Mouse (Mus musculus) lung, postnatal 0 days (tissue): ENCODE results near the gene Fscn3. TPM values are rescaled to one million over a fixed set of nuclear protein-coding genes. Genes with fewer than 3 reads are reported as not detected.

Source experiments
- ATAC-seq: fragments of 200-750 bp; cut with Nextera tagmentation; 2 replicates; pipeline ENCODE4 v1.8.0; 2017; ENCODE audit warnings: moderate library complexity
- DNase-seq: peaks from one replicate; pipeline ENCODE4 v3.0.0-alpha.2; 2016; ENCODE audit warnings: low spot score
- H3K27ac ChIP-seq: fragments of 300-500 bp; sonication (generic); 2 replicates; pipeline ENCODE4 v1.5.1; 2014; ENCODE audit warnings: antibody characterized with exemption, mild to moderate bottlenecking, low read length, mixed read lengths
- H3K27me3 ChIP-seq: fragments of 300-500 bp; sonication (generic); replicated peaks from 2 replicates; pipeline ENCODE4 v1.6.1; 2014; ENCODE audit warnings: low read length, mixed read lengths; ENCODE audit not compliant: insufficient read depth
- H3K36me3 ChIP-seq: fragments of 300-500 bp; sonication (generic); 2 replicates; pipeline ENCODE4 v1.6.1; 2014; ENCODE audit warnings: low read length, mixed read lengths; ENCODE audit not compliant: insufficient read depth
- H3K4me1 ChIP-seq: fragments of 300-500 bp; sonication (generic); 2 replicates; pipeline ENCODE4 v1.6.1; 2014; ENCODE audit warnings: antibody characterized with exemption, low read depth, low read length, mixed read lengths; ENCODE audit not compliant: insufficient read depth
- H3K4me2 ChIP-seq: fragments of 300-500 bp; sonication (generic); replicated peaks from 2 replicates; pipeline ENCODE4 v1.6.1; 2014; ENCODE audit warnings: low read depth, mild to moderate bottlenecking, low read length, moderate library complexity, mixed read lengths
- H3K4me3 ChIP-seq: fragments of 300-500 bp; sonication (generic); 2 replicates; pipeline ENCODE4 v1.5.1; 2014; ENCODE audit warnings: low read depth, low read length
- H3K9ac ChIP-seq: fragments of 300-500 bp; sonication (generic); replicated peaks from 2 replicates; pipeline ENCODE4 v1.6.1; 2014; ENCODE audit warnings: low read depth, mild to moderate bottlenecking
- H3K9me3 ChIP-seq: fragments of 300-500 bp; sonication (generic); 2 replicates; pipeline ENCODE4 v1.6.1; 2016; ENCODE audit warnings: low read length, mixed read lengths
- CTCF ChIP-seq: IDR thresholded peaks from 2 replicates; pipeline ENCODE4 v1.5.1; 2016; ENCODE audit warnings: antibody characterized with exemption, mild to moderate bottlenecking
- EP300 ChIP-seq: IDR thresholded peaks from 2 replicates; pipeline ENCODE4 v1.6.1; 2016; ENCODE audit warnings: antibody characterized with exemption, mild to moderate bottlenecking, control low read depth
- WGBS: fragments of 180-500 bp; shearing (Covaris S2); extraction: QIAGEN DNeasy Blood & Tissue Kit; methylation state at CpG from one replicate; pipeline ENCODE4 v1.1.7; 2014; 5-methylcytosine and 5-hydroxymethylcytosine counted together
- polyA plus RNA-seq: library from polyadenylated mRNA; unstranded; fragments of >200 nt; fragmentation: Nextera tagmentation; extraction: Ambion mirVana; gene quantifications from 2 replicates; pipeline ENCODE4 v1.2.1, GENCODE M21; 2015

The Fscn3 gene
- polyA plus RNA-seq, 1 experiment from 2014 or later, result not detected

DNA sequence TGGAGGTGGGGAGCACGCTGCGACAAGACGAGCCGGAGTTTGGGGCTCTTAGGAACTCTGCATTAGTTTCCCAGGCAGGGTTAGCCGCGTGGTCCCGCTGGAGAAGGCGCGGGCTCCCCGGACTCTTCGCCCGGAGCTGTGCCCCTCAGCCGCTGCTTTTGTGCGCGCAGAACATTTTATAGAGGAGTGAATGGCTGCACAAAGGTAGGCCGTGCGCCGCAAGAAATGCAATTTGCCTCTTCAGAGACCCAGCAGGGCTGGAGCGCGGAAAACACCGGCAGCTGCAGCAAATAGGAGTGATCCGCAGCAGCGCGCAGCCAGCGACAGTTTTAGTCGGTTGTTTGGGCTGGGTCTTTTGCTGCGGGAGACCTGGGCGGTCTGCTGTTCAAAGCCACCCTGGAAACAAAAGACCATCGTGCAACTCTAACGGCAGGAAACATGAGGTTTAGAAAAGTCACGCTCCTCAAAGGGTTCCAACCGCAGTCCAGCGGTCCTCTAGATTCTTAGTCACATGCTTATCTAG is 29.8 kb upstream of the Fscn3 start, which contains the start of gene Zfp800:
TSS of gene Zfp800 (minus strand) at position 325 of the 523 bp plus-strand sequence.
- DNase-seq, result no peak
- H3K9ac ChIP-seq, result no peak within 1 kb of the TSS
- ATAC-seq, result no peak
- peak within 1 kb of the TSS; percentile 35 for H3K4me3 ChIP-seq
- H3K4me2 ChIP-seq, result peak within 1 kb of the TSS; percentile 59
- 0 out of 2 replicates have a peak, but pooled peaks cover 3% of the 10 kb centered on the region for H3K4me1 ChIP-seq
- WGBS, result 1% methylated on average over 33 of the region's 33 CpGs
- TF ChIP-seq CTCF (no peak), EP300 (no peak)
- H3K9me3 ChIP-seq, result no peaks in the 10 kb centered on the region
- peaks cover 14% of the 10 kb centered on the region; the same call in 1 of the 2 replicates for H3K27me3 ChIP-seq
- no peaks in the 10 kb centered on the region for H3K36me3 ChIP-seq
- H3K27ac ChIP-seq, result no peak within 1 kb of the TSS

GRCm38 (mm10) chr6:28398726-28399125 is 28.9 kb upstream of the Fscn3 start:
- no peak overlapping the region for H3K9ac ChIP-seq
- 79% methylated on average over 3 of the region's 3 CpGs for WGBS
- no peak overlapping the region for H3K4me2 ChIP-seq
- H3K27me3 ChIP-seq, result peaks cover 14% of the 10 kb centered on the region; the same call in 1 of the 2 replicates
- TF ChIP-seq CTCF (no peak), EP300 (no peak)
- 0 out of 2 replicates have a peak, but pooled peaks cover 3% of the 10 kb centered on the region for H3K4me1 ChIP-seq
- no peak overlapping the region for H3K27ac ChIP-seq
- H3K4me3 ChIP-seq, result no peak overlapping the region
- no peaks in the 10 kb centered on the region for H3K36me3 ChIP-seq
- DNase-seq (no peak), ATAC-seq (no peak)
- H3K9me3 ChIP-seq, result no peaks in the 10 kb centered on the region

DNA sequence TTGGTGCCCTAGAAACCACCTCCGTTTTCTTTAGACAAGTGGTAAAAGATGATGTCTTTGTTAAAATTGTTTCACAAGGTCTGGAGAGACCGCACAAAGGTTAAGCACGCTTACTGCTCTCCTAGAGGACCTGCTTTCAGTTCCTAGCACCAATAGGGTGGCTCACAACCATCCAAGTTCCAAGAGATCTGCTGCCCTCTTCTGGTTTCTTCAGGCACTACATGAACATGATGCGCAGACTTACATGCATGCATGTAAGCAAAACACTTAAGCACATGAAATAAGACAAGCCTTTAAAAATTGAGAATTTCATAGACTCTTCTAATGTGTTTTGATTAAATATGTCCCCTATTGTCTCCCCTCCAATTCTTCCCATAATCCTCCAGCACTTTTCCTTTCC is 27.8 kb upstream of the Fscn3 start:
- no peak overlapping the region for H3K4me2 ChIP-seq
- H3K4me1 ChIP-seq, result 0 out of 2 replicates have a peak, but pooled peaks cover 3% of the 10 kb centered on the region
- TF ChIP-seq CTCF (peak; percentile 21), EP300 (no peak)
- H3K9ac ChIP-seq, result no peak overlapping the region
- H3K4me3 ChIP-seq, result no peak overlapping the region
- 92% methylated on average over 4 of the region's 4 CpGs for WGBS
- H3K27me3 ChIP-seq, result peaks cover 14% of the 10 kb centered on the region; the same call in 1 of the 2 replicates
- DNase-seq (no peak), ATAC-seq (no peak)
- H3K27ac ChIP-seq, result no peak overlapping the region
- no peaks in the 10 kb centered on the region for H3K36me3 ChIP-seq
- H3K9me3 ChIP-seq, result no peaks in the 10 kb centered on the region

GRCm38 (mm10) chr6:28410053-28410452 is 17.5 kb upstream of the Fscn3 start:
- Histone ChIP-seq H3K27me3 (no peaks in the 10 kb centered on the region), H3K4me1 (no peaks in the 10 kb centered on the region), H3K4me2 (no peak overlapping the region), H3K9me3 (no peaks in the 10 kb centered on the region), H3K36me3 (no peaks in the 10 kb centered on the region), H3K27ac (no peak overlapping the region), H3K9ac (no peak overlapping the region), H3K4me3 (no peak overlapping the region)
- WGBS, result 56% methylated on average over 9 of the region's 9 CpGs
- ATAC-seq (peak; percentile 54), DNase-seq (peak; percentile 60)
- peak; percentile 55; the same call in 1 of the 2 replicates for TF ChIP-seq EP300
- no peak for TF ChIP-seq CTCF

- no peak for TF ChIP-seq CTCF
- no peak for TF ChIP-seq EP300
Measured at GRCm38 (mm10) chr6:28411236-28411635, 16.4 kb upstream of the Fscn3 start.

DNA sequence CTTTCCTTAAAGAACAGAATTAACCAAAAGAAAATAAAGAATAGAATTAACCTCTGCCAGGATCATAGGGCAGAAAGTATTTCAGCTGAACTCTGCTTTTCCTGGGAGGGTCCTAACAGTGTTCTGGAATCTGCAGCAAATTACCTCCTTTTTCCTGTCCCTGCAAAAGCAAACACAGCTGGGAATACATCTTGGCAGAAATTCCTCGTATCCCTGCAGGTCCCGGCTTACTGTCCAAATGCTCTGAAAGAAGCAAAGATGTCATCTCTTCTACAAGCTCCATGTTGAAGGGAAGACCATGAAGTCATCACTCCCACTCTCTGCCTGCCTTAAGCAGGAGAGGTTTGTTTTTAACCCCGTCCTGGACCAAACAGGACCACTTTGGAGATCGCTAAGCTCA is 10.6 kb upstream of the Fscn3 start:
- no peaks in the 10 kb centered on the region for H3K9me3 ChIP-seq
- H3K27me3 ChIP-seq, result no peaks in the 10 kb centered on the region
- H3K36me3 ChIP-seq, result peaks cover 14% of the 10 kb centered on the region; the same call in 1 of the 2 replicates
- H3K4me1 ChIP-seq, result peaks cover 15% of the 10 kb centered on the region; the same call in 1 of the 2 replicates
- ATAC-seq, result no peak
- TF ChIP-seq CTCF (no peak), EP300 (no peak)
- WGBS, result 62% methylated on average over 4 of the region's 4 CpGs
- no peak overlapping the region for H3K9ac ChIP-seq
- no peak overlapping the region for H3K4me2 ChIP-seq
- DNase-seq, result no peak
- no peak overlapping the region for H3K27ac ChIP-seq
- no peak overlapping the region for H3K4me3 ChIP-seq

More at GRCm38 (mm10) chr6:28411236-28411635, 16.4 kb upstream of the Fscn3 start:
- Histone ChIP-seq H3K4me3 (no peak overlapping the region), H3K9me3 (no peaks in the 10 kb centered on the region), H3K27me3 (no peaks in the 10 kb centered on the region), H3K36me3 (peaks cover 2% of the 10 kb centered on the region; the same call in 1 of the 2 replicates), H3K4me1 (no peaks in the 10 kb centered on the region), H3K4me2 (no peak overlapping the region), H3K9ac (no peak overlapping the region), H3K27ac (no peak overlapping the region)
- ATAC-seq (no peak), DNase-seq (no peak)
- 70% methylated on average over 2 of the region's 2 CpGs for WGBS
